Mouse (Mus musculus) spleen, adult 2 months (tissue): ENCODE measurements around the gene Cldn9. TPM values are rescaled to one million over a fixed set of nuclear protein-coding genes. Genes with fewer than 3 reads are reported as not detected.

Experiments
- DNase-seq, 2 experiments: peaks; one replicate each; pipeline versions ENCODE4 v3.0.0 to v3.0.0-alpha.2; 2012 to 2021; ENCODE audit warnings: low spot score in 2 of 2, low read depth in 1 of 2
- H3K27ac ChIP-seq: fragments of 200-500 bp; 2 replicates; pipeline ENCODE4 v1.5.1; 2012; ENCODE audit warnings: low read length, inconsistent platforms; ENCODE audit not compliant: insufficient read depth
- H3K27me3 ChIP-seq: fragments of 200-500 bp; 2 replicates; pipeline ENCODE4 v1.6.1; 2012; ENCODE audit warnings: mild to moderate bottlenecking, moderate library complexity, low read length, inconsistent platforms; ENCODE audit not compliant: control insufficient read depth, insufficient read depth
- H3K36me3 ChIP-seq: fragments of 200-500 bp; 2 replicates; pipeline ENCODE4 v1.6.1; 2012; ENCODE audit warnings: mild to moderate bottlenecking, low read length, inconsistent platforms; ENCODE audit not compliant: control insufficient read depth, insufficient read depth
- H3K4me1 ChIP-seq: fragments of 200-500 bp; 2 replicates; pipeline ENCODE4 v1.6.1; 2011; ENCODE audit warnings: inconsistent platforms; ENCODE audit not compliant: control insufficient read depth, insufficient read depth, insufficient read length
- H3K4me3 ChIP-seq: fragments of 200-500 bp; 2 replicates; pipeline ENCODE4 v1.5.1; 2011; ENCODE audit warnings: mild to moderate bottlenecking, inconsistent platforms; ENCODE audit not compliant: insufficient read depth, insufficient read length; ENCODE audit errors: extremely low read depth
- CTCF ChIP-seq: fragments of 200-500 bp; IDR thresholded peaks from 2 replicates; pipeline ENCODE4 v1.5.1; 2011; ENCODE audit warnings: mild to moderate bottlenecking, inconsistent platforms; ENCODE audit not compliant: insufficient read depth, insufficient read length, insufficient replicate concordance; ENCODE audit errors: extremely low read depth
- POLR2A ChIP-seq: fragments of 200-500 bp; IDR thresholded peaks from 2 replicates; pipeline ENCODE4 v1.6.1; 2011; ENCODE audit warnings: low read depth, low read length, inconsistent platforms
- WGBS: fragments of 180-500 bp; shearing (Covaris S2); methylation state at CpG from one replicate; pipeline ENCODE4 v1.1.7; 2018; 5-methylcytosine and 5-hydroxymethylcytosine counted together
- polyA plus RNA-seq: library from polyadenylated mRNA; depleted of rRNA; stranded (reverse); fragments of >200 nt; gene quantifications from 2 replicates; pipeline ENCODE4 v1.2.3, GENCODE M21; 2012

Cldn9 gene
- polyA plus RNA-seq, 1 experiment = 0.19 TPM

DNA sequence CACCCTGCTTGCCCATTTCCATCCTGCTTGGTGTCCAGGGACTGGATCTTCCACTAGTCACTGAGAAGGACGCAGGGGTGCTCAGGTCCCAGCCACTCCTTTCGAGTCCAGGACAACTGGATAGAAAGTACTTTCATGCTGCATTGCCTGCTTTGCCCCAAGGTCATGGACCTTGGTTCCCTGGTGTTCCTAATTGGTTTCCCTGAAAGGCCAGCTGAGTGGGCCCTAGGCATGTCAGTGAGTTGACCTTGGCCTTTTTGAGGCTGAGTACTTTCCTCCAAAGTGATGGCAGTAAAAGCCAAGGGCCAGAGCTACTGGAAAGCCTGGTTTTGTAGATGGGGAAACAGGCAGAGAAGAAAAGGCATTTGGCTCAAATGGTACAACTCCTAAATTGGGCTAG lies 38.1 kb upstream of the Cldn9 start:
- no peak for TF ChIP-seq CTCF
- TF ChIP-seq POLR2A = no peak
- 86% methylated on average over 2 of the region's 2 CpGs for WGBS
- peaks cover 4% of the 10 kb centered on the region; the same call in 1 of the 2 replicates for H3K4me1 ChIP-seq
- H3K4me3 ChIP-seq = no peak overlapping the region
- no peak overlapping the region for H3K27ac ChIP-seq
- no peak for DNase-seq
- H3K36me3 ChIP-seq = no peaks in the 10 kb centered on the region
- H3K27me3 ChIP-seq = no peaks in the 10 kb centered on the region

GRCm38 (mm10) chr17:23719455-23719854 lies 35.6 kb upstream of the Cldn9 start:
- DNase-seq = no peak
- Histone ChIP-seq H3K4me3 (no peak overlapping the region), H3K27me3 (no peaks in the 10 kb centered on the region), H3K27ac (no peak overlapping the region), H3K4me1 (no peaks in the 10 kb centered on the region), H3K36me3 (no peaks in the 10 kb centered on the region)
- WGBS = 73% methylated on average over 1 of the region's 1 CpGs
- TF ChIP-seq POLR2A = no peak
- TF ChIP-seq CTCF = no peak

GRCm38 (mm10) chr17:23717003-23717402 lies 33.2 kb upstream of the Cldn9 start:
- DNase-seq = no peak
- no peak for TF ChIP-seq CTCF
- no peak for TF ChIP-seq POLR2A
- 84% methylated on average over 2 of the region's 2 CpGs for WGBS
- no peaks in the 10 kb centered on the region for H3K4me1 ChIP-seq
- H3K27ac ChIP-seq = no peak overlapping the region
- no peaks in the 10 kb centered on the region for H3K36me3 ChIP-seq
- H3K4me3 ChIP-seq = no peak overlapping the region
- H3K27me3 ChIP-seq = no peaks in the 10 kb centered on the region

DNA sequence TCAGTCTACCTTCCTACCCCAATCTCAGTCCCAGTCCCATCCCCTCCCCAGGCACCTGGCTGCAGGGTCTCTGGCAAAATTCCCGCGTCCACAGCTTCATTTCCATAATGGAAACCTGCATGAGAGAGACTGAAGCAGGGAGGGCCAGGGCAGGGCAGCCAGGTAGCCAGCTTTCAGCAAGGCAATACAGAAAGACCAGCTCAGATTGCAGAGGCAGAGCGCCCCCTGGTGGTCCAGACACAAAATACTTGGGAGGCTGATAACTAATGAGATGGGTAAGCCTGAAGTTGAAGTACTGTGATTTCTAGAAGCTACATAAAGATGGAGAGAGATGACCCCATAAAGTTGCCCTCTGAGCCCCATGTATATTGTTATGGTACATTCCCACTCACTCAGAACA lies 22.4 kb upstream of the Cldn9 start:
- peak; percentile 34 to 64 for DNase-seq
- no peaks in the 10 kb centered on the region for H3K4me1 ChIP-seq
- TF ChIP-seq POLR2A = no peak
- TF ChIP-seq CTCF = peak; percentile 90; the same call in 1 of the 2 replicates
- H3K27ac ChIP-seq = no peak overlapping the region
- peaks cover 4% of the 10 kb centered on the region for H3K27me3 ChIP-seq
- H3K4me3 ChIP-seq = no peak overlapping the region
- 3% methylated on average over 3 of the region's 3 CpGs for WGBS
- no peaks in the 10 kb centered on the region for H3K36me3 ChIP-seq

- no peak for TF ChIP-seq POLR2A
- no peak for TF ChIP-seq CTCF
Measured at GRCm38 (mm10) chr17:23705525-23706104, 21.8 kb upstream of the Cldn9 start.

GRCm38 (mm10) chr17:23704741-23705140 lies 20.9 kb upstream of the Cldn9 start:
- H3K36me3 ChIP-seq = no peaks in the 10 kb centered on the region
- H3K27me3 ChIP-seq = peaks cover 7% of the 10 kb centered on the region
- DNase-seq = no peak
- WGBS = 70% methylated on average over 7 of the region's 7 CpGs
- no peak overlapping the region for H3K4me3 ChIP-seq
- no peak overlapping the region for H3K27ac ChIP-seq
- H3K4me1 ChIP-seq = peaks cover under 1% of the 10 kb centered on the region; the same call in 1 of the 2 replicates
- no peak for TF ChIP-seq POLR2A
- no peak for TF ChIP-seq CTCF

More at GRCm38 (mm10) chr17:23705525-23706104, 21.8 kb upstream of the Cldn9 start:
- WGBS = 83% methylated on average over 7 of the region's 7 CpGs
- no peak overlapping the region for H3K4me3 ChIP-seq
- no peak overlapping the region for H3K27ac ChIP-seq
- no peaks in the 10 kb centered on the region for H3K4me1 ChIP-seq
- no peaks in the 10 kb centered on the region for H3K36me3 ChIP-seq
- peaks cover 4% of the 10 kb centered on the region for H3K27me3 ChIP-seq
- DNase-seq = no peak

GRCm38 (mm10) chr17:23703301-23703700 lies 19.5 kb upstream of the Cldn9 start:
- peaks cover 6% of the 10 kb centered on the region; the same call in 1 of the 2 replicates for H3K4me1 ChIP-seq
- no peak for DNase-seq
- no peak for TF ChIP-seq POLR2A
- TF ChIP-seq CTCF = no peak
- H3K27me3 ChIP-seq = peaks cover 14% of the 10 kb centered on the region
- 90% methylated on average over 9 of the region's 9 CpGs for WGBS
- no peak overlapping the region for H3K27ac ChIP-seq
- H3K36me3 ChIP-seq = no peaks in the 10 kb centered on the region
- H3K4me3 ChIP-seq = no peak overlapping the region
